Mouse (Mus musculus): ENCODE results near the gene Gm20716. TPM values are rescaled to one million over a fixed set of nuclear protein-coding genes. Genes with fewer than 3 reads are reported as not detected.

Gm20716 gene
- polyA plus RNA-seq, 1 experiment from 2014 or later: 38.4 TPM

DNA sequence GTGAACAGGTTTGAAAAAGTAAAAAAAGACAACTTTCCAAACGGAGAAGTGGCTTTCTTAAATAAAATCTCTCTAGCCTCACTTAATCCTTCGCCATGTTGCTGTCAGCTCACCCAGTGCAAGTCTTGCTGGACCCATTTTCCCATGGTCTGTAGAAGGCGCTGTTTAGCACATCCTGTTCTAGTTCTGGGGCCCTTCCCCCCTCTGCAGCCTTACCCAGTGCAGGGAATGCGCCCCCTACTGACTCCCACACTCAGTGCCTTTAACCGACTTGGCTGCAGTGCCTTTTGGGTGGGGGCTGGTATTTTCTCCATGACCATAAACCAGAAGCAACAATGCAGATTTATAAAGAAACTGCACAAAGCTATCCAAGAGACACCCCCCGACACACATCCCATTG lies 24.9 kb downstream of the Gm20716 start:
- Histone ChIP-seq H3K79me2 (ENCODE audit: inconsistent target) (peaks cover 60% of the 10 kb centered on the region), H3K4me3 (ENCODE audit: inconsistent target) (peak overlapping the region; percentile 91), H3K27ac (peak overlapping the region; percentile 65), H3K36me3 (ENCODE audit: inconsistent target) (peaks cover 9% of the 10 kb centered on the region; the same call in 1 of the 2 replicates)
- 11% methylated on average over 6 of the region's 6 CpGs for WGBS (ENCODE audit: missing documents)

DNA sequence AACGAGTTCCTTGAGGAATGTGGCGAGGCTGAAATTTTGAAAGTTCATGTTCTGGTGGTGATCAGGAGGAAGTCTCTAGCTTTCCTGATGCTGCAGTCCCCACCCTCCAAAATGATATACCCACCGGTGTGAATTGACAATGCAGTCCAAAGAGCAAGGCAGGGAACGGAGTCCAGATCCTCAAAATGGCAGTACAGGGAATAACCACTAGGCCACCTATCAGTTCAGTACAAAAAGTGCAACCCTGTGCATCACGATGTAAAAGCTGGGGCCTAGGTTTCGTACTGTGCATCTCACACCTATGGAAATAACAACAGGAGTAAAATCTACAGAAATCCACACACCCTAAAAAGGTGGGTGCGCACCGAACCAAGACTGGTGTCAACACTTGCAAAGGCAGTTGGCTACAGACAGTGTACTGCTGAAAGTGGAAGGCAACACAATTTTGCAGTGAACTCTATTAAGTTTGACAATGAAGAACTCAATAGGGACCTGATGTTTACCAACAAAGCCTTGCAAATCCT lies 25.6 kb downstream of the Gm20716 start:
- Histone ChIP-seq H3K79me2 (ENCODE audit: inconsistent target) (peaks cover 68% of the 10 kb centered on the region), H3K27ac (no peak overlapping the region), H3K36me3 (ENCODE audit: inconsistent target) (peaks cover 4% of the 10 kb centered on the region; the same call in 1 of the 2 replicates), H3K4me3 (ENCODE audit: inconsistent target) (peak overlapping the region; percentile 91; the same call in 1 of the 2 replicates)
- WGBS (ENCODE audit: missing documents): 82% methylated on average over 8 of the region's 8 CpGs

- 84% methylated on average over 3 of the region's 5 CpGs for WGBS (ENCODE audit: missing documents)
- Histone ChIP-seq H3K36me3 (ENCODE audit: inconsistent target) (peaks cover 4% of the 10 kb centered on the region; the same call in 1 of the 2 replicates), H3K27ac (no peak overlapping the region), H3K79me2 (ENCODE audit: inconsistent target) (peaks cover 100% of the 10 kb centered on the region), H3K4me3 (ENCODE audit: inconsistent target) (no peak overlapping the region)
Observed at GRCm38 (mm10) chr2:168200014-168200691, 30.0 kb downstream of the Gm20716 start.

DNA sequence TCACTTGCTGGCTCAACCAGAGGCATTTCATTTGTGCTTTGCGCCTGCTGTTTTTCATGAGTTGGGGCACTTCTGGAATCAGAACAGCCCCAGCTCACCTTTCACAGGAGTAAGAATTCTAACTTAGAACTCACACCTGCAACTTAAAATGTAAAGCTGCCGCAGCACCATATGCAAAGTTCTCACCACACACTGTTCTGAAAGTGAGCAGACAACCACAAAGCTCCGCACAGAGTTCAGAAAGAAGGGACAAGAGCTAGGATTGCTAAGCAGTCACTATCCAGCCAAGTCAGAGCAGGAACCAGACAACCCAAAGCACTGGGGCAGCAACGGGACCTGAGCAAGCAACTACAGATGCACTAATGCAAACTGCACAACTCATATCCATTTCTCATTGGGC lies 30.7 kb downstream of the Gm20716 start:
- 91% methylated on average over 4 of the region's 4 CpGs for WGBS (ENCODE audit: missing documents)
- no peak overlapping the region for H3K4me3 ChIP-seq (ENCODE audit: inconsistent target)
- H3K36me3 ChIP-seq (ENCODE audit: inconsistent target): peaks cover 4% of the 10 kb centered on the region; the same call in 1 of the 2 replicates
- no peak overlapping the region for H3K27ac ChIP-seq
- H3K79me2 ChIP-seq (ENCODE audit: inconsistent target): peaks cover 100% of the 10 kb centered on the region

- H3K4me3 ChIP-seq (ENCODE audit: inconsistent target): no peak overlapping the region
- H3K79me2 ChIP-seq (ENCODE audit: inconsistent target): peaks cover 100% of the 10 kb centered on the region
- 100% methylated on average over 1 of the region's 1 CpGs for WGBS (ENCODE audit: missing documents)
- H3K36me3 ChIP-seq (ENCODE audit: inconsistent target): peaks cover 2% of the 10 kb centered on the region; the same call in 1 of the 2 replicates
- H3K27ac ChIP-seq: no peak overlapping the region
Observed at GRCm38 (mm10) chr2:168198421-168198820, 31.7 kb downstream of the Gm20716 start.

DNA sequence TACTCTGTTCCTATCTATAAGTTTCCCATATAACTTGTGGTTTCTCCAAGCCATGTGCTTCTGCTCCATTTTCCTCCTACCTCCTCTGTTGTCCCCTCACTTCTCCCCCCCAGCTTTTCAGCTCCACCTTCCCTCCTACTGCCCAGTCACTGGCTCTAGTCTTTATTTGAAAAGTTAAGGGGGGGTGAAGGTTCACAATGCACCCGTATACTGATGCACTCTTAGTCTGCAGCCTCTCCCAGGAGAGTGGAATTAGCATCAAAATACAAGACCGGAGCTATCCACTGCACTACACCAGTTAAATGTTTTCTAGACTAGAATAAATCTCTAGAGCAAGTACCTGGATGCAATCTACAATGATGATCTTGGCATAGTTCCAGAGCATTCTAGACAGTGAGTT lies 34.4 kb downstream of the Gm20716 start:
- peaks cover 100% of the 10 kb centered on the region for H3K79me2 ChIP-seq (ENCODE audit: inconsistent target)
- 83% methylated on average over 2 of the region's 2 CpGs for WGBS (ENCODE audit: missing documents)
- H3K36me3 ChIP-seq (ENCODE audit: inconsistent target): no peaks in the 10 kb centered on the region
- no peak overlapping the region for H3K4me3 ChIP-seq (ENCODE audit: inconsistent target)
- H3K27ac ChIP-seq: no peak overlapping the region

GRCm38 (mm10) chr2:168193685-168194084 lies 36.5 kb downstream of the Gm20716 start:
- peaks cover under 1% of the 10 kb centered on the region; the same call in 1 of the 2 replicates for H3K36me3 ChIP-seq (ENCODE audit: inconsistent target)
- 82% methylated on average over 2 of the region's 2 CpGs for WGBS (ENCODE audit: missing documents)

GRCm38 (mm10) chr2:168191856-168192255 lies 38.3 kb downstream of the Gm20716 start:
- 94% methylated on average over 2 of the region's 2 CpGs for WGBS (ENCODE audit: missing documents)
- Histone ChIP-seq H3K4me3 (ENCODE audit: inconsistent target) (no peak overlapping the region), H3K27ac (no peak overlapping the region), H3K36me3 (ENCODE audit: inconsistent target) (peaks cover 17% of the 10 kb centered on the region), H3K79me2 (ENCODE audit: inconsistent target) (peaks cover 100% of the 10 kb centered on the region)

More at GRCm38 (mm10) chr2:168193685-168194084, 36.5 kb downstream of the Gm20716 start:
- no peak overlapping the region for H3K4me3 ChIP-seq (ENCODE audit: inconsistent target)
- H3K79me2 ChIP-seq (ENCODE audit: inconsistent target): peaks cover 100% of the 10 kb centered on the region
- no peak overlapping the region for H3K27ac ChIP-seq

GRCm38 (mm10) chr2:168175946-168176345 lies 54.2 kb downstream of the Gm20716 start:
- H3K4me3 ChIP-seq (ENCODE audit: inconsistent target): no peak overlapping the region
- 89% methylated on average over 7 of the region's 7 CpGs for WGBS (ENCODE audit: missing documents)
- no peak overlapping the region for H3K27ac ChIP-seq
- no peaks in the 10 kb centered on the region for H3K79me2 ChIP-seq (ENCODE audit: inconsistent target)
- H3K36me3 ChIP-seq (ENCODE audit: inconsistent target): no peaks in the 10 kb centered on the region

DNA sequence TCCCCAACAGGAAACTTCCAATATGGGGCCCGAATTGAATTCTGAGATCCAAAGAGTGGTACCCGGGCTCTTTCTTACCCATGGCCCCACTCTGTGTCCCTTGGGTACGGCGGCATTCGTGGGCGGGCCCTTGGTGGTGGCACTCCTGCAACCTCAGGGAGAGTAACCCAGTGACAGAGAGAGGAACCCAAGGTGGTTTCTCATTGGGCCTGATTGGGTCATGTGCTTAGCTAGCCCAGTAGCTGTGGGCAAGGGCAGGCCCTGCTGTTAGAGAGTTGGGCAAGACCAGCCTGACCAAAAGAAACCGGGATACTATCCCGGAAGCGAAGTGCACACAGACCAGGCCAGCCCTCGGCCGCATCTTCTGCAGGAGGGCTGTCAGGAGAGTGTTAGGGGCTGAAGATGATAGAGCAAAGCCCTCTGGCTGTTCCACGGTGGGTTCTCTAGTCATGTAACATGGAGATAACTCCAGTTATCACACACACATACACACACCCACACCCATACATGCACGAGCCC lies 59.9 kb downstream of the Gm20716 start:
- H3K79me2 ChIP-seq (ENCODE audit: inconsistent target): no peaks in the 10 kb centered on the region
- peak overlapping the region; percentile 34 for H3K27ac ChIP-seq
- peak overlapping the region; percentile 38 for H3K4me3 ChIP-seq (ENCODE audit: inconsistent target)
- no peaks in the 10 kb centered on the region for H3K36me3 ChIP-seq (ENCODE audit: inconsistent target)
- WGBS (ENCODE audit: missing documents): 3% methylated on average over 13 of the region's 13 CpGs

DNA sequence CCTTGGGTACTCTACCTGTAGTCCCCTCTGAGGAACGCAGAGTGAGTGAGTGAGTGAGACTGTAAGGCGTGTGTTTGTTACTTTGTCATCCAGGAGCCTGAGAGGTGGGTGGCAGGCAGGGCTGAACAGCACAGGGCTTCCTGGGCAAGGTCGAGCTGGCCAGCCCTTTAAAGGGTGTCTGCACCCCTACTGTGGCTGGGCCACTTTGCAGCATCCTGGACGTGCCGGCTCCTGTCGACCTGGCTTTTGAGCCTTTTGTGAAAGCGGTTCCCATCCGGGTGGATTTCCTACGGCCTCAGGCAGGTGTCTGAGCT lies 60.4 kb downstream of the Gm20716 start:
- no peaks in the 10 kb centered on the region for H3K79me2 ChIP-seq (ENCODE audit: inconsistent target)
- peak overlapping the region; percentile 38 for H3K4me3 ChIP-seq (ENCODE audit: inconsistent target)
- H3K27ac ChIP-seq: peak overlapping the region; percentile 34
- WGBS (ENCODE audit: missing documents): 8% methylated on average over 9 of the region's 9 CpGs
- H3K36me3 ChIP-seq (ENCODE audit: inconsistent target): no peaks in the 10 kb centered on the region

GRCm38 (mm10) chr2:168168892-168169799 lies 61.0 kb downstream of the Gm20716 start:
- peak overlapping the region; percentile 38 for H3K4me3 ChIP-seq (ENCODE audit: inconsistent target)
- H3K79me2 ChIP-seq (ENCODE audit: inconsistent target): no peaks in the 10 kb centered on the region
- H3K36me3 ChIP-seq (ENCODE audit: inconsistent target): no peaks in the 10 kb centered on the region
- H3K27ac ChIP-seq: no peak overlapping the region
- WGBS (ENCODE audit: missing documents): 88% methylated on average over 9 of the region's 9 CpGs

DNA sequence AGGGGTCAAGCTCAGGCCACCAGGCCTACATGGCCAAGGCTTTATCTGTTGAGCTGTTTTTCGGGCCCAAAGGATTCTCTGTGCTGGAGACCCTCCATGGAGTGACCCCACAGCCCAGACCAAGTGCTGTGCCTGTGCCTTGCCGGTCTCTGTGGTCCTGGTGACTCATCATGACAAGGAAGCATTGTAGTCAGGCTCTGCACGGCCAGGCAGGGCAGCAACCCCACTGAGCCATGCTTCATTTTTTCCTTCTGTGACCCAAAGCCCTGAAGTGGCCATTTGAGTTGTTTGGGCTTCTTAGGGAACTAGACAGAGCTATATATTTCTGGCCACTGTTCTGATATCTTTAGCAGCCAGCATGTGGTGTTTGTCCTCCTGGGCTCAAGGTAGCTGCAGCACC lies 62.4 kb downstream of the Gm20716 start:
- no peaks in the 10 kb centered on the region for H3K79me2 ChIP-seq (ENCODE audit: inconsistent target)
- H3K4me3 ChIP-seq (ENCODE audit: inconsistent target): no peak overlapping the region
- whole genome bisulfite sequencing (ENCODE audit: missing documents): 51% methylated on average over 3 of the region's 3 CpGs
- no peaks in the 10 kb centered on the region for H3K36me3 ChIP-seq (ENCODE audit: inconsistent target)
- no peak overlapping the region for H3K27ac ChIP-seq

DNA sequence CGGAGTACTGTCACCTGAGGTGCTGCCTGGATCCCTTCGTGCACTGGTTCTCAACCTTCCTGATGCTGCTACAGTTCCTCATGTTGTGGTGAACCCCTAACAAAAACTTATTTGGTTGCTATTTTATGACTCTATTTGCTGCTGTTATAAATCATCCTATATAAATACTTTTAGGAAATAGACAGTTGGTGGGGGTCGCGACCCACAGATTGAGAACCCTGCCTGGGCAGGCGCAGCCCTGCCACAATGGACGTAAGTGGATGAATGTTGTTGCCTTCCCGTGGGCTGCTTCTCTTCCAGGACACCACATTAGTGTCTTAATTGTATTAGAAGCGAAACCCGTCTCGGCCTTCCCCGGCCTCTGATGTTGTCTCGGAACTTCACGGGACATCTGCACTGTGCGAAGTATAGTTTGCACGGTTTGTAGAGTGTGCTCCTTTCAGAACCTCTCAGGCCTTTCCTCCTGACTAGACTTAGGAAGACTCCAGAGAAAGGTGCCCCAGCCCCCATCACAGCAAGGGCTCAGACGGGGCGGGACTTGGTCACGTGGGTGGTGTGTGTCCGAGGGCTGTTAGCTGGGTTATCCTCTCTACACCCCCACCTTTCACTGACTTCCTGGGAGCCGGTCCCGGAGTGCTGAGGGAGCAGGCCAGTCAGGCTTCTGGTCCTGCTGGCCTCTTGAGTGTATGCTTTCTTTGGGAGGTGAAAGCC lies 63.3 kb downstream of the Gm20716 start:
- Histone ChIP-seq H3K27ac (no peak overlapping the region), H3K4me3 (ENCODE audit: inconsistent target) (no peak overlapping the region), H3K36me3 (ENCODE audit: inconsistent target) (no peaks in the 10 kb centered on the region), H3K79me2 (ENCODE audit: inconsistent target) (no peaks in the 10 kb centered on the region)
- 92% methylated on average over 21 of the region's 21 CpGs for WGBS (ENCODE audit: missing documents)

Measured in macrophage (primary cell).